Mouse (Mus musculus): ENCODE data around the gene Crebrf. TPM values are rescaled to one million over a fixed set of nuclear protein-coding genes. Genes with fewer than 3 reads are reported as not detected.

The Crebrf gene
- polyA plus RNA-seq, 1 experiment from 2014 or later: 10.6 TPM

DNA sequence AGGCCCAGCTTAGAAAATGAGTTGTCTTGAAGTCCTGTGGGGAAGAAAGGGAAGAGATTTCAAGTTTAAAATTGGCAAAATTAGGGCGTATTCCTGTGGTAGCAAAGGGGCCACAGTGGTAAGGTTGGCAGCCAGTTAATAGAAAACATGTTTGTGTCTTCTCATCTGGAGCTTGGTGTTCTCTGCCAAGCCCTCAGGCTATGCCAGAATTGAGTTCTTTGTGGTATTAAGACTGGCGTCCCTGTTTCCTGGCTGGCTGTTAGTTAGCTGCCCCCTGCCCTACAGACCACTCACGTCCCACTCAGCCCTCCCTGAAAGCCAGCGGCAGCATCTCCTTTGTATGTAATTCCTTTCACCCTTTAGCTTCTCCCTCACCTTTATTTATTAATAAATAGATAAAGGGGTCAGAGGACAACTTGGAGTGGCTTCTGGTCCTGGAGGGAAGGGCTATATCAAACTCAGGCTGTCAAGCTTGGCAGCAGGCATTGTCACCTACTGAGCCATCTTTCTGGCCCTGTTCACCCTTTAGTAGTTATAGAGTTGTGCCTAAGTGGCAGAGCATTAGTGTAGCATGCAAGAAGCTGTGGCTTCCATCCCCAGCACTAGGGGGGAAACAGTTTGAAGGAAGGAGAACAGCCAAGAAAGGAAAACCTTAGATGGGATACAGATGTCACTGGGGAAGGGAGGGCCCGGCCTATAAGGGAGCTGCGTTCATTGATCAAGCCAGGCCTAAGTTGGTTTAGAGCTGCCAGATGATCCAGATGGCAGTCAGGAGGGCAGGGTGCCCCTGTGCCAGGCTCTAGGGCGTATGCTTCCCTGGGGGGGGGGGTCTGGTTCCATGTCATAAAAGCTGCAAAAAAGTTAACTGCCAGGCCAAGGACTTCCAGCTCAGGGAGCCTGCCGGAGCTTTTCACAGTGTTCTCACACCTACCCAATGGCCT, 26.4 kb upstream of the Crebrf start:
- WGBS: 58% methylated on average over 8 of the region's 8 CpGs
- peaks cover 19% of the 10 kb centered on the region for H3K4me1 ChIP-seq (ENCODE audit: control insufficient read depth, insufficient read depth, low read depth, low read length)
- H3K4me3 ChIP-seq (ENCODE audit: low read length): no peak overlapping the region
- H3K27ac ChIP-seq (ENCODE audit: low read depth, low read length): peak overlapping the region; percentile 74
- no peak overlapping the region for H3K9ac ChIP-seq (ENCODE audit: low read depth, low read length)
- peak; percentile 78 for ATAC-seq
- H3K27me3 ChIP-seq (replicated peaks; ENCODE audit: control insufficient read depth, insufficient read depth, low read length): no peaks in the 10 kb centered on the region
- H3K36me3 ChIP-seq (ENCODE audit: control insufficient read depth, insufficient read depth, low read length): peaks cover 4% of the 10 kb centered on the region
- no peaks in the 10 kb centered on the region for H3K9me3 ChIP-seq (ENCODE audit: control insufficient read depth, low read length)
- H3K4me2 ChIP-seq (ENCODE audit: low read length): no peak overlapping the region

DNA sequence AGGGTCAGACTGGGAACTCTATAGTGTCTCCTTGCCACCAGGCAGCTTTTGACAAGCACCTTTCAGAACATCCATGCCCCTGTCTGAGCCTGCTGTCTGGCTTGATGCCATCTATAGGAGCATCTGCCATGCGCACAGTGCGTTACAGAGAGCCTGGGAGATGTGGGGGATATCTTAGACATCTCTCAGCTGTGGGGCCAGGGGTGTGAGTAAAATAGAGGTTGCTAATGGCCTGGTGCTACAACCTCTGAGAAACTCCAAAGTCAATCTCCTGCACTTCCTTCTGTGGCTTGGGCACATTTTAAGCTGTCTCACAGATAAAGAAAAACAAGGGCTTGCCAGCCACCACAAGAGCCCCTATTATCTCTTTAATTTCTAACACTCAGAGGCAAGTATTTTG, 25.6 kb upstream of the Crebrf start:
- Histone ChIP-seq H3K27me3 (replicated peaks; ENCODE audit: control insufficient read depth, insufficient read depth, low read length) (no peaks in the 10 kb centered on the region), H3K9me3 (ENCODE audit: control insufficient read depth, low read length) (no peaks in the 10 kb centered on the region), H3K9ac (ENCODE audit: low read depth, low read length) (no peak overlapping the region), H3K4me2 (ENCODE audit: low read length) (no peak overlapping the region), H3K36me3 (ENCODE audit: control insufficient read depth, insufficient read depth, low read length) (peaks cover 4% of the 10 kb centered on the region), H3K4me1 (ENCODE audit: control insufficient read depth, insufficient read depth, low read depth, low read length) (peaks cover 19% of the 10 kb centered on the region), H3K4me3 (ENCODE audit: low read length) (no peak overlapping the region), H3K27ac (ENCODE audit: low read depth, low read length) (peak overlapping the region; percentile 74; the same call in 1 of the 2 replicates)
- WGBS: 58% methylated on average over 2 of the region's 2 CpGs
- ATAC-seq: peak; percentile 62

DNA sequence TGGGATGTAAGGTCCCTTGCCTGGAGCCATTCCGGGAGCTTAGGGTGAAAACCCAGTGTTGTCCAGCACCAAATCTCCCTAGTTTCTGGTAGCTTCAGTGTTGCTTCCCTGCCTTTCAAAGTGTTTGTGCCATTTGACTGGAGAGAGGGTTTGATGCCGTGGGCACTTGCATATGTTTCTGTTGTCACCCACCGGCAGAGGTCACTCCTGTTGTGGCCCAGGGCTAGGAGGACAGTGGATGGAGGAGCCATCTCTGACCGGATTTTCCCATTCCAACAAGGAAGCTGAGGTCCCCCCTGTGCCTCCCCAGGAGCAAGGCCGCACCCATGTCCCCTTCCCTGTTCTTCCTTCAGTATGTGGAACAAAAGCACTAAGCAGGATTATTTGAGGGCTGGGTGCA, 25.2 kb upstream of the Crebrf start:
- H3K9me3 ChIP-seq (ENCODE audit: control insufficient read depth, low read length): no peaks in the 10 kb centered on the region
- H3K4me1 ChIP-seq (ENCODE audit: control insufficient read depth, insufficient read depth, low read depth, low read length): peaks cover 19% of the 10 kb centered on the region
- H3K27ac ChIP-seq (ENCODE audit: low read depth, low read length): 0 out of 2 replicates have a peak overlapping the region, but pooled peaks have one; percentile 11
- H3K4me3 ChIP-seq (ENCODE audit: low read length): no peak overlapping the region
- H3K4me2 ChIP-seq (ENCODE audit: low read length): no peak overlapping the region
- H3K27me3 ChIP-seq (replicated peaks; ENCODE audit: control insufficient read depth, insufficient read depth, low read length): no peaks in the 10 kb centered on the region
- ATAC-seq: no peak
- no peak overlapping the region for H3K9ac ChIP-seq (ENCODE audit: low read depth, low read length)
- WGBS: 85% methylated on average over 5 of the region's 5 CpGs
- H3K36me3 ChIP-seq (ENCODE audit: control insufficient read depth, insufficient read depth, low read length): peaks cover 4% of the 10 kb centered on the region; the same call in 1 of the 2 replicates

DNA sequence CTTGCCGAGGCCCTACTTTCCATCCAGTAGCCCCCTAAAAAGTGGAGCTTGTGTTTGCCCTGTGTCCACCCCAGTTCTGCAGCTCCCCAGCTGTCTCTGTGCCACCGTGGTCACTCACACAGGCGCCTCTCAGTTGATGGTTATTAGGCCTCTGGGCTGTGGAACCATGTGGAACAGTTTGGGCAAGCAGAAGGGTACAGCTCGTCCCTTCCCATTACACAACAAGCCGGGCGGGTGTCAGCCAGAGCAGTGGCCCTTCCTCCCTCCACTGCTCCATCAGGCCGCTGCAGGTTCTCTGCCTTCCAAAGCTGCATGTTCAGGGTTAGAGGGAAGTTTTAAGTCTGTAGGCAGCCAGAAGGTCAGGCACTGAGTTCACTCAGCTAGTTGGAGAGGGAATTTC, 24.3 kb upstream of the Crebrf start:
- ATAC-seq: no peak
- Histone ChIP-seq H3K9me3 (ENCODE audit: control insufficient read depth, low read length) (no peaks in the 10 kb centered on the region), H3K36me3 (ENCODE audit: control insufficient read depth, insufficient read depth, low read length) (0 out of 2 replicates have a peak, but pooled peaks cover 4% of the 10 kb centered on the region), H3K4me1 (ENCODE audit: control insufficient read depth, insufficient read depth, low read depth, low read length) (peaks cover 19% of the 10 kb centered on the region), H3K4me3 (ENCODE audit: low read length) (no peak overlapping the region), H3K27me3 (replicated peaks; ENCODE audit: control insufficient read depth, insufficient read depth, low read length) (no peaks in the 10 kb centered on the region), H3K27ac (ENCODE audit: low read depth, low read length) (no peak overlapping the region), H3K9ac (ENCODE audit: low read depth, low read length) (no peak overlapping the region), H3K4me2 (ENCODE audit: low read length) (no peak overlapping the region)
- 80% methylated on average over 7 of the region's 7 CpGs for WGBS

DNA sequence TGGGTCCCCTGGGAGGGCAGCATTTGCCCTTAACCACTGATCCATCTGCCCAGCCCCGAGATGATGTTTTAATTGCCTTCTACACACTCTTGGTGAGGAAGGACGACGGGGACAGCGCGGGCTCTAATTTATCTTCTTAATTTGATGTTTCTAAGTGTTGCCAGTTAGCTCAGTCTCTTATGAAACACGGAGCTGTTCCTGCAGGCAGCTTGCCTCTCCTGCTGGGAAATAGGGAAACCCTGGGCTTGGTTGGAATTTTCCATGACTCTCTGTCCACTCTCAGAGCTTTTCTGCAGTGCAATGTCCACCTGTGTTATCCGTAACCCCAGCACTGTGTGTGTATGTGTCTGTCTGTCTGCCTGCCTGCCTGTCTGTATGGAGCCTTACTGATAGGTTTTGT, 22.0 kb upstream of the Crebrf start:
- Histone ChIP-seq H3K4me3 (ENCODE audit: low read length) (no peak overlapping the region), H3K9ac (ENCODE audit: low read depth, low read length) (no peak overlapping the region), H3K27ac (ENCODE audit: low read depth, low read length) (no peak overlapping the region), H3K4me2 (ENCODE audit: low read length) (no peak overlapping the region), H3K9me3 (ENCODE audit: control insufficient read depth, low read length) (no peaks in the 10 kb centered on the region), H3K36me3 (ENCODE audit: control insufficient read depth, insufficient read depth, low read length) (peaks cover 13% of the 10 kb centered on the region; the same call in 1 of the 2 replicates), H3K27me3 (replicated peaks; ENCODE audit: control insufficient read depth, insufficient read depth, low read length) (no peaks in the 10 kb centered on the region), H3K4me1 (ENCODE audit: control insufficient read depth, insufficient read depth, low read depth, low read length) (peaks cover 17% of the 10 kb centered on the region)
- WGBS: 86% methylated on average over 7 of the region's 7 CpGs
- no peak for ATAC-seq

DNA sequence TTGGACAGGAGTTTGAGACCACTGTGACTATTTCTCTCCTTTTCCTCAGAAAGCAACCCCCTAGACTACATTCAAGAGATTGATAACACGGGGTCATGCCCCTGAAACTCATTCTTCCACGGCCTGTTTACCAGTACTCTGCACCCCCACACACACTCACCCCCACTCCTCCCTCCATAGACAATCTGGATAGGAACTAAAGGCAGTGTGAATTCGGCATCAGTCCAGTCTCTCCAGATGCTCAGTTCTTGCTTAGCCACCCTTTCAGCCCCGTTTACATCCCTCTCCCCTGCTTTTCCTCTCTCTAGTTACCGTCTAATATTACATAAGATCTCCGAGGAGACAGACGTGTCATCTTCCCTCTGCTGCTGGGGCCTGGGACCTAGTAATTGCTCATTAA, 21.3 kb upstream of the Crebrf start:
- WGBS: 72% methylated on average over 7 of the region's 7 CpGs
- Histone ChIP-seq H3K4me1 (ENCODE audit: control insufficient read depth, insufficient read depth, low read depth, low read length) (peaks cover 13% of the 10 kb centered on the region), H3K9ac (ENCODE audit: low read depth, low read length) (no peak overlapping the region), H3K4me2 (ENCODE audit: low read length) (no peak overlapping the region), H3K27ac (ENCODE audit: low read depth, low read length) (no peak overlapping the region), H3K27me3 (replicated peaks; ENCODE audit: control insufficient read depth, insufficient read depth, low read length) (no peaks in the 10 kb centered on the region), H3K36me3 (ENCODE audit: control insufficient read depth, insufficient read depth, low read length) (peaks cover 20% of the 10 kb centered on the region), H3K4me3 (ENCODE audit: low read length) (no peak overlapping the region), H3K9me3 (ENCODE audit: control insufficient read depth, low read length) (no peaks in the 10 kb centered on the region)
- ATAC-seq: no peak

DNA sequence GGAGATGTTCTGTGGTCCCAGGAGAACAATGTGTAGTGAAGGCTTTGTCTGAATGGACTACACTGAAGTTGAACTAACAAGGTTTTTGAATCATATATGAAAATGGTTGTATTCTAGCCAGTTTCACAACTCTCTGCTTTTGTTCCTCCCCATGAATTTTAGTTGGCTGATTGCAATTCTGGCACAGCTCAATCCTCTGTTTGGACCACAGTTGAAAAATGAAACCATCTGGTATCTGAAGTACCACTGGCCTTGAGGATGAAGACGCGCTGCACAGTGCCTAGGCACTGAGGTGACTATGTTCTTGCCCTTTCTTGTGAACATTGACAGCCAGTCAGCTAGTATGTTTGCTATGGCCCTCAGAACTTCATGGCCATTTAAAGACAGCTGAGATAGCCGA, 20.3 kb upstream of the Crebrf start:
- no peak for ATAC-seq
- H3K27ac ChIP-seq (ENCODE audit: low read depth, low read length): no peak overlapping the region
- H3K9me3 ChIP-seq (ENCODE audit: control insufficient read depth, low read length): no peaks in the 10 kb centered on the region
- no peak overlapping the region for H3K4me3 ChIP-seq (ENCODE audit: low read length)
- H3K36me3 ChIP-seq (ENCODE audit: control insufficient read depth, insufficient read depth, low read length): peaks cover 28% of the 10 kb centered on the region
- peaks cover 4% of the 10 kb centered on the region for H3K4me1 ChIP-seq (ENCODE audit: control insufficient read depth, insufficient read depth, low read depth, low read length)
- H3K9ac ChIP-seq (ENCODE audit: low read depth, low read length): no peak overlapping the region
- WGBS: 94% methylated on average over 3 of the region's 3 CpGs
- H3K27me3 ChIP-seq (replicated peaks; ENCODE audit: control insufficient read depth, insufficient read depth, low read length): no peaks in the 10 kb centered on the region
- H3K4me2 ChIP-seq (ENCODE audit: low read length): no peak overlapping the region

DNA sequence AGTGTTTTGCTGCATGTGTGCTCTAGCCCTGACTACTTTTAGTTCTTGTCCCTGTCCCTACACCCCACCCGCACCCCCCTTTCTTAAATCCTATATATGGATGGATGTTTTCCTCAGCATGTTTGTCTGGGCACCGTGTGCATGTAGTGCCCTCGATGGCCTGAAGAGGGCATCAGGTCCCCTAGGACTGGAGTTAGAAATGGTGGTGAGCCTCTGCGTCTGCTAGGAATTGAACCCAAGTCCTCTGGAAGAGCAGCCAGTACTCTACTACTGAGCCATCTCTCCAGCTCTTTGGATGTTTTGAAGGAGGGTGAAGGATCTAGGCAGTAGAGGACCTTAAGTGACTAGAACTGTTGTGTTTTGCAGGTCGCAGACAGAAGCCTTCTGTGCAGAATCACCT, 16.6 kb upstream of the Crebrf start:
- whole genome bisulfite sequencing: 85% methylated on average over 5 of the region's 5 CpGs
- no peak for ATAC-seq
- H3K27ac ChIP-seq (ENCODE audit: low read depth, low read length): no peak overlapping the region

DNA sequence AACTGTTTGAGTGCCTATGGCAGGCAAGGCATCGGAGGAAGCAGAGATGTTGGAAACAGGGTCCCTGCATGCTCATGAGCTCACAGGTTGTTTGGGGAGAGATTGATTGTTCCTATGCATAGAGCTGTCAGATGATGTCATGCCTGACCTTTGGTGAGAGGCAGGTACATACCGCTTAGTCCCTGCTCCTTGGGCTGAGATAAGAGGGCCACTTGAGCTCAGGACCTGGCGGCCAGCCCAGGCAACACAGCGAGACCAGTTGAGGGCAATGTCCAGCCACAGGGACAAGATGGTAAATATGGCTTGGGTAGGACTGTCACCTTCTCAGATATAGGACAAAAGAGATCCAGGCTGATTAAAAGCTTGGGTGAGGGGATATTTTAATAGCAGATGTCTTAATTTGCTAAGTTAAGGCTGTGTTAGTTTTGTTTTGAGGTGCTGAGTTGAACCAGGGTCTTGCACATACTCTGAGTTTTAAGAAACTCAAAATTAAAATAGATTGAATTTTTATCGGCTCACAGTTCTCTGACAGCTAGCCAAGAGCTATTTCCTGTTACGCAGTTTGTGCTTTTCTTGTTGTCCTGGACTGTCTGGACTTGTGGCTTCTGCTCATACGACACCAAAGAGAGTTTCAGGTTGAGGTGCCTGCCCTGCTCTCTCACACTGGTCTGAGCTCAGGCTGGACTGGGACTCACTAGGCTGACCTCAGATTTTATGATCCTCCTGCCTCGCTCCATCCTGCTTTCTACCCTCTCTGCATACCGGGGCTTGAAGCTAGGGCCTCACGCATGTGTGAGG, 15.4 kb upstream of the Crebrf start:
- ATAC-seq: no peak
- peaks cover 30% of the 10 kb centered on the region for H3K36me3 ChIP-seq (ENCODE audit: control insufficient read depth, insufficient read depth, low read length)

More for the DNA sequence above, 16.6 kb upstream of the Crebrf start:
- Histone ChIP-seq H3K4me3 (ENCODE audit: low read length) (no peak overlapping the region), H3K27me3 (replicated peaks; ENCODE audit: control insufficient read depth, insufficient read depth, low read length) (no peaks in the 10 kb centered on the region), H3K36me3 (ENCODE audit: control insufficient read depth, insufficient read depth, low read length) (peaks cover 30% of the 10 kb centered on the region), H3K4me2 (ENCODE audit: low read length) (no peak overlapping the region), H3K9ac (ENCODE audit: low read depth, low read length) (no peak overlapping the region), H3K4me1 (ENCODE audit: control insufficient read depth, insufficient read depth, low read depth, low read length) (no peaks in the 10 kb centered on the region; the same call in 1 of the 2 replicates), H3K9me3 (ENCODE audit: control insufficient read depth, low read length) (no peaks in the 10 kb centered on the region)

More for the DNA sequence above, 15.4 kb upstream of the Crebrf start:
- H3K4me1 ChIP-seq (ENCODE audit: control insufficient read depth, insufficient read depth, low read depth, low read length): no peaks in the 10 kb centered on the region; the same call in 1 of the 2 replicates
- no peak overlapping the region for H3K9ac ChIP-seq (ENCODE audit: low read depth, low read length)
- no peak overlapping the region for H3K4me2 ChIP-seq (ENCODE audit: low read length)
- no peaks in the 10 kb centered on the region for H3K9me3 ChIP-seq (ENCODE audit: control insufficient read depth, low read length)
- H3K4me3 ChIP-seq (ENCODE audit: low read length): no peak overlapping the region
- WGBS: 96% methylated on average over 10 of the region's 10 CpGs
- no peak overlapping the region for H3K27ac ChIP-seq (ENCODE audit: low read depth, low read length)
- no peaks in the 10 kb centered on the region for H3K27me3 ChIP-seq (replicated peaks; ENCODE audit: control insufficient read depth, insufficient read depth, low read length)
